Mouse (Mus musculus) retina, embryonic 14.5 days (tissue): ENCODE results near the gene Me3.
A peak's percentile ranks its signal among the peaks of the same experiment; 100 is the strongest.
"Not testable (repeated sequence)": the region's sequence is repeated elsewhere in the genome, so short reads cannot be mapped to it uniquely, and the experiment has no call there.

Experiments
- DNase-seq: peaks from one replicate; pipeline ENCODE4 v3.0.0-alpha.2; 2015; ENCODE audit warnings: low spot score

Gene Me3

GRCm38 (mm10) chr7:89731115-89731514, 98.9 kb downstream of the Me3 start:
- not testable (repeated sequence) for DNase-seq

- no peak for DNase-seq
Observed at GRCm38 (mm10) chr7:89748415-89748814, 116.2 kb downstream of the Me3 start.

- DNase-seq, result no peak
Observed at GRCm38 (mm10) chr7:89749183-89749582, 117.0 kb downstream of the Me3 start.

- DNase-seq, result peak; percentile 90
Observed at GRCm38 (mm10) chr7:89766678-89767508, 134.7 kb downstream of the Me3 start.

GRCm38 (mm10) chr7:89769106-89769896, 137.1 kb downstream of the Me3 start:
- DNase-seq, result peak; percentile 70

- DNase-seq, result no peak
Observed at GRCm38 (mm10) chr7:89770021-89770420, 137.8 kb downstream of the Me3 start.

GRCm38 (mm10) chr7:89772906-89773305, 140.7 kb downstream of the Me3 start:
- DNase-seq, result no peak

GRCm38 (mm10) chr7:89773352-89773921, 141.2 kb downstream of the Me3 start:
- DNase-seq, result no peak

GRCm38 (mm10) chr7:89773926-89774325, 141.7 kb downstream of the Me3 start:
- DNase-seq, result no peak

GRCm38 (mm10) chr7:89775848-89776247, 143.7 kb downstream of the Me3 start:
- no peak for DNase-seq

GRCm38 (mm10) chr7:89781391-89781790, 149.2 kb downstream of the Me3 start:
- no peak for DNase-seq

- DNase-seq, result no peak
Observed at GRCm38 (mm10) chr7:89787735-89788134, 155.5 kb downstream of the Me3 start.

GRCm38 (mm10) chr7:89792576-89792975, 160.4 kb downstream of the Me3 start:
- no peak for DNase-seq

- DNase-seq, result no peak
Observed at GRCm38 (mm10) chr7:89795366-89795765, 163.2 kb downstream of the Me3 start.

- DNase-seq, result no peak
Observed at GRCm38 (mm10) chr7:89796351-89796801, 164.2 kb downstream of the Me3 start.

GRCm38 (mm10) chr7:89798358-89799020, 166.3 kb downstream of the Me3 start:
- no peak for DNase-seq

GRCm38 (mm10) chr7:89802447-89802846, 170.3 kb downstream of the Me3 start:
- no peak for DNase-seq

- no peak for DNase-seq
Observed at GRCm38 (mm10) chr7:89803966-89804365, 171.8 kb downstream of the Me3 start.

GRCm38 (mm10) chr7:89809400-89809799, 177.2 kb downstream of the Me3 start:
- DNase-seq, result no peak

- no peak for DNase-seq
Observed at GRCm38 (mm10) chr7:89828436-89829065, 196.4 kb downstream of the Me3 start.

- peak; percentile 67 for DNase-seq
Observed at GRCm38 (mm10) chr7:89829201-89829600, 197.0 kb downstream of the Me3 start.

GRCm38 (mm10) chr7:89833521-89833920, 201.3 kb downstream of the Me3 start:
- no peak for DNase-seq
